In the genomic region with DNA sequence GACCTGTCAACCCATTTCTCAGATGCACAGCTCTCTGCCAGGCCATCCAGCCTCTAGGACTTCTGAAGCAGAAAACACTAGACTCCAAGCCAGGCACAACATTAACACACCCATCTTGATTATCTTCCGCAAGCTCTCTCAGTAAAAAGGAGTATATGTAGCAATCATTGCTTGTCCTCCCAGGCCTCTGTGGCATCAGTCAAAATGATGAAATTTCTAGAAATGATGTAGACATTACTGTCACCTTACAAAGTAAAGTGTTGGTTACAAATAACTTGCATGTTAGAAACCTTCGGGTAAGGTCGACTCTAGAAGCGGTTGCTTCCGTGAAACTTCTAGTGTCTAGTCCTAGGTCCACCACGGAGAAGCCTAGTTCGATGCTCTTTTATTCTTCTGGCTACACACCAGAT, we compare ENCODE assay signal across 8 mouse cellular contexts. TPM values are rescaled to one million over a fixed set of nuclear protein-coding genes. Genes with fewer than 3 reads are reported as not detected.
A peak's percentile ranks its signal among the peaks of the same experiment; 100 is the strongest.
DNase-seq lines count a peak whose midpoint lies in the region; ATAC-seq lines count a peak whose summit lies in the region.

No protein-coding gene starts in this region.

- no peaks in the 10 kb centered on the region for H3K9me3 ChIP-seq in kidney, embryonic 16.5 days (ENCODE audit: low read length)
- no peaks in the 10 kb centered on the region for H3K9me3 ChIP-seq in hindbrain, embryonic 16.5 days (ENCODE audit: control insufficient read depth, low read length)
- H3K9me3 ChIP-seq in midbrain, embryonic 16.5 days (replicated peaks; ENCODE audit: control insufficient read depth, low read length, poor library complexity, severe bottlenecking), result no peaks in the 10 kb centered on the region

- peak overlapping the region; percentile 90 for H3K4me3 ChIP-seq in kidney, embryonic 16.5 days (ENCODE audit: low read length)
- peak overlapping the region; percentile 98 for H3K4me3 ChIP-seq in hindbrain, embryonic 16.5 days (ENCODE audit: low read length)
- H3K4me3 ChIP-seq in midbrain, embryonic 16.5 days (ENCODE audit: low read depth, low read length), result peak overlapping the region; percentile 98

- WGBS in kidney, embryonic 16.5 days, result 19% methylated on average over 7 of the region's 7 CpGs
- 28% methylated on average over 7 of the region's 7 CpGs for WGBS in hindbrain, embryonic 16.5 days
- 27% methylated on average over 7 of the region's 7 CpGs for WGBS in midbrain, embryonic 16.5 days

- no peak for DNase-seq in kidney, postnatal 25 days
- DNase-seq in c-Kit-negative CD71-positive TER-119-positive erythroid progenitor cells, embryonic 14.5 days (ENCODE audit: low read depth, low spot score), result peak; percentile 21
- DNase-seq in right cerebral cortex, adult 18-20 months, result no peak
- DNase-seq in spleen, postnatal 36 days (ENCODE audit: low spot score in 2 of 2), result no peak

- no peaks in the 10 kb centered on the region for H3K27me3 ChIP-seq in kidney, embryonic 16.5 days (ENCODE audit: insufficient read depth, low read length)
- no peaks in the 10 kb centered on the region for H3K27me3 ChIP-seq in hindbrain, embryonic 16.5 days (replicated peaks; ENCODE audit: control insufficient read depth, insufficient read depth, low read length)
- no peaks in the 10 kb centered on the region for H3K27me3 ChIP-seq in midbrain, embryonic 16.5 days (ENCODE audit: control insufficient read depth, insufficient read depth, low read depth, low read length)

- H3K9ac ChIP-seq in kidney, embryonic 16.5 days (replicated peaks; ENCODE audit: low read length), result peak overlapping the region; percentile 82
- peak overlapping the region; percentile 92 for H3K9ac ChIP-seq in hindbrain, embryonic 16.5 days (ENCODE audit: low read depth, low read length)
- H3K9ac ChIP-seq in midbrain, embryonic 16.5 days (ENCODE audit: low read depth, low read length), result peak overlapping the region; percentile 83

- peaks cover 24% of the 10 kb centered on the region for H3K4me1 ChIP-seq in kidney, embryonic 16.5 days (ENCODE audit: insufficient read depth, low read length)
- H3K4me1 ChIP-seq in hindbrain, embryonic 16.5 days (ENCODE audit: control insufficient read depth, insufficient read depth, low read depth, low read length), result peaks cover 26% of the 10 kb centered on the region
- H3K4me1 ChIP-seq in midbrain, embryonic 16.5 days (ENCODE audit: control insufficient read depth, insufficient read depth, low read length), result peaks cover 35% of the 10 kb centered on the region

- peak overlapping the region; percentile 73 for H3K4me2 ChIP-seq in kidney, embryonic 16.5 days (replicated peaks; ENCODE audit: low read depth, low read length)
- peak overlapping the region; percentile 69 for H3K4me2 ChIP-seq in hindbrain, embryonic 16.5 days (ENCODE audit: low read length)
- H3K4me2 ChIP-seq in midbrain, embryonic 16.5 days (ENCODE audit: low read length), result peak overlapping the region; percentile 67

- peak overlapping the region; percentile 97; the same call in 1 of the 2 replicates for H3K27ac ChIP-seq in kidney, embryonic 16.5 days (ENCODE audit: low read length)
- no peak overlapping the region; the same call in 1 of the 2 replicates for H3K27ac ChIP-seq in hindbrain, embryonic 16.5 days (ENCODE audit: low read depth, low read length)
- peak overlapping the region; percentile 95; the same call in 1 of the 2 replicates for H3K27ac ChIP-seq in midbrain, embryonic 16.5 days (ENCODE audit: low read length)

- no peak for ATAC-seq in kidney, embryonic 16.5 days (ENCODE audit: low FRiP score, low TSS enrichment)
- no peak for ATAC-seq in hindbrain, embryonic 16.5 days
- no peak for ATAC-seq in midbrain, embryonic 16.5 days
- ATAC-seq in activated CD4-positive, CD25-positive, alpha-beta regulatory T cell, adult 4 months, result no peak

- H3K36me3 ChIP-seq in kidney, embryonic 16.5 days (ENCODE audit: insufficient read depth, low read length), result peaks cover 17% of the 10 kb centered on the region
- peaks cover 9% of the 10 kb centered on the region; the same call in 1 of the 2 replicates for H3K36me3 ChIP-seq in hindbrain, embryonic 16.5 days (ENCODE audit: control insufficient read depth, insufficient read depth, low read length)
- H3K36me3 ChIP-seq in midbrain, embryonic 16.5 days (ENCODE audit: control insufficient read depth, insufficient read depth, low read length), result peaks cover 12% of the 10 kb centered on the region

RNA-seq across cellular contexts. Expression of gene Ccdc47, which starts 0.7 kb away (rescaled TPM):
- 96.0 and 101 TPM in 2 replicates for polyA plus RNA-seq in kidney, embryonic 16.5 days (2015; fragmentation: Nextera tagmentation; extraction: Ambion mirVana)
- 109 and 113 TPM in 2 replicates for polyA plus RNA-seq in hindbrain, embryonic 16.5 days (2015; fragmentation: Nextera tagmentation; extraction: Ambion mirVana)
- 115 and 131 TPM in 2 replicates for polyA plus RNA-seq in midbrain, embryonic 16.5 days (2015; fragmentation: Nextera tagmentation; extraction: Ambion mirVana)
- 10 to 100 TPM; 65.0 to 74.5 TPM for polyA plus RNA-seq in activated CD4-positive, CD25-positive, alpha-beta regulatory T cell, adult 4 months (2017; shearing (Covaris generic))

RNA-seq across cellular contexts. Expression of gene Ddx42, which starts 1.3 kb away (rescaled TPM):
- 81.5 and 88.1 TPM in 2 replicates for polyA plus RNA-seq in kidney, embryonic 16.5 days (2015; fragmentation: Nextera tagmentation; extraction: Ambion mirVana)
- 77.9 and 87.4 TPM in 2 replicates for polyA plus RNA-seq in hindbrain, embryonic 16.5 days (2015; fragmentation: Nextera tagmentation; extraction: Ambion mirVana)
- 92.1 and 95.0 TPM in 2 replicates for polyA plus RNA-seq in midbrain, embryonic 16.5 days (2015; fragmentation: Nextera tagmentation; extraction: Ambion mirVana)
- 10 to 100 TPM; 59.1 to 71.5 TPM for polyA plus RNA-seq in activated CD4-positive, CD25-positive, alpha-beta regulatory T cell, adult 4 months (2017; shearing (Covaris generic))

RNA-seq across cellular contexts. Expression of gene Strada, which starts 13.5 kb away (rescaled TPM):
- polyA plus RNA-seq in kidney, embryonic 16.5 days (2015; fragmentation: Nextera tagmentation; extraction: Ambion mirVana), result 32.1 and 33.3 TPM in 2 replicates
- 28.6 and 30.1 TPM in 2 replicates for polyA plus RNA-seq in hindbrain, embryonic 16.5 days (2015; fragmentation: Nextera tagmentation; extraction: Ambion mirVana)
- polyA plus RNA-seq in midbrain, embryonic 16.5 days (2015; fragmentation: Nextera tagmentation; extraction: Ambion mirVana), result 25.1 and 28.2 TPM in 2 replicates
- 10 to 100 TPM; 30.1 to 33.5 TPM for polyA plus RNA-seq in activated CD4-positive, CD25-positive, alpha-beta regulatory T cell, adult 4 months (2017; shearing (Covaris generic))

RNA-seq across cellular contexts. Expression of gene Ftsj3, which starts 40.4 kb away (rescaled TPM):
- 60.5 and 60.7 TPM in 2 replicates for polyA plus RNA-seq in kidney, embryonic 16.5 days (2015; fragmentation: Nextera tagmentation; extraction: Ambion mirVana)
- polyA plus RNA-seq in hindbrain, embryonic 16.5 days (2015; fragmentation: Nextera tagmentation; extraction: Ambion mirVana), result 31.6 and 35.0 TPM in 2 replicates
- 34.0 and 38.0 TPM in 2 replicates for polyA plus RNA-seq in midbrain, embryonic 16.5 days (2015; fragmentation: Nextera tagmentation; extraction: Ambion mirVana)
- polyA plus RNA-seq in activated CD4-positive, CD25-positive, alpha-beta regulatory T cell, adult 4 months (2017; shearing (Covaris generic)), result 10 to 100 TPM; 43.4 to 53.4 TPM

RNA-seq across cellular contexts. Expression of gene Psmc5, which starts 40.5 kb away (rescaled TPM):
- 312 and 314 TPM in 2 replicates for polyA plus RNA-seq in kidney, embryonic 16.5 days (2015; fragmentation: Nextera tagmentation; extraction: Ambion mirVana)
- polyA plus RNA-seq in hindbrain, embryonic 16.5 days (2015; fragmentation: Nextera tagmentation; extraction: Ambion mirVana), result 303 and 330 TPM in 2 replicates
- polyA plus RNA-seq in midbrain, embryonic 16.5 days (2015; fragmentation: Nextera tagmentation; extraction: Ambion mirVana), result 278 and 285 TPM in 2 replicates
- polyA plus RNA-seq in activated CD4-positive, CD25-positive, alpha-beta regulatory T cell, adult 4 months (2017; shearing (Covaris generic)), result 100 to 1,000 TPM; 140 to 180 TPM
